Mouse (Mus musculus) MEL (cell line): ENCODE measurements at regions not wholly inside any gene's neighbourhood (a gene's known extent, or its start where the extent isn't known, plus 50 kb on each side); places are given as distances from the start of the nearest gene placed in this dataset.

Experiments used
- CTCF ChIP-seq, 3 experiments: IDR thresholded peaks in 2 of 3; conservative IDR thresholded peaks in 1 of 3; 2 replicates each; pipeline ENCODE4 v1.5.1; 2011 to 2012; ENCODE audit warnings: low read length in 3 of 3, low read depth in 2 of 3, mild to moderate bottlenecking in 2 of 3, improper control_type of control experiment in 1 of 3, inconsistent platforms in 1 of 3, mixed read lengths in 1 of 3, moderate library complexity in 1 of 3; ENCODE audit not compliant: control insufficient read depth in 1 of 3, insufficient read depth in 1 of 3, poor library complexity in 1 of 3, severe bottlenecking in 1 of 3
- E2F4 ChIP-seq: IDR thresholded peaks from 2 replicates; pipeline ENCODE4 v1.6.1; 2011; ENCODE audit warnings: low read depth, low read length, improper control_type of control experiment, borderline replicate concordance
- EP300 ChIP-seq, 2 experiments: IDR thresholded peaks; 2 replicates each; pipeline ENCODE4 v1.6.1; 2011; ENCODE audit warnings: improper control_type of control experiment in 2 of 2, low read length in 2 of 2, low read depth in 1 of 2, mild to moderate bottlenecking in 1 of 2
- GABPA ChIP-seq: IDR thresholded peaks from 2 replicates; pipeline ENCODE4 v1.6.1; 2012; ENCODE audit warnings: low read depth, mild to moderate bottlenecking, inconsistent platforms, low read length, improper control_type of control experiment, moderate library complexity
- MAFK ChIP-seq: IDR thresholded peaks from 2 replicates; pipeline ENCODE4 v1.6.1; 2011; ENCODE audit warnings: low read depth, mild to moderate bottlenecking, low read length, improper control_type of control experiment, borderline replicate concordance
- MAX ChIP-seq: IDR thresholded peaks from 2 replicates; pipeline ENCODE4 v1.6.1; 2011; ENCODE audit warnings: low read length, improper control_type of control experiment
- MAZ ChIP-seq: IDR thresholded peaks from 2 replicates; pipeline ENCODE4 v1.6.1; 2012; ENCODE audit warnings: low read depth, mild to moderate bottlenecking, inconsistent platforms, low read length, improper control_type of control experiment
- POLR2A ChIP-seq, 2 experiments: IDR thresholded peaks; 2 replicates each; pipeline ENCODE4 v1.6.1; 2011 to 2012; ENCODE audit warnings: low read length in 2 of 2, mild to moderate bottlenecking in 2 of 2, control low read depth in 1 of 2, improper control_type of control experiment in 1 of 2, low read depth in 1 of 2, moderate library complexity in 1 of 2; ENCODE audit not compliant: control insufficient read depth in 1 of 2, insufficient read depth in 1 of 2, poor library complexity in 1 of 2
- POLR2AphosphoS2 ChIP-seq: IDR thresholded peaks from 2 replicates; pipeline ENCODE4 v1.6.1; 2011; ENCODE audit warnings: low read length, improper control_type of control experiment
- POLR2AphosphoS5 ChIP-seq: IDR thresholded peaks from 2 replicates; pipeline ENCODE4 v1.6.1; 2012; ENCODE audit warnings: low read depth, borderline replicate concordance, mild to moderate bottlenecking, inconsistent platforms, low read length, moderate library complexity, mixed read lengths
- TAL1 ChIP-seq: IDR thresholded peaks from 2 replicates; pipeline ENCODE4 v1.6.1; 2012; ENCODE audit warnings: mild to moderate bottlenecking, inconsistent platforms, low read length, moderate library complexity, mixed read lengths
- TBP ChIP-seq: IDR thresholded peaks from 2 replicates; pipeline ENCODE4 v1.8.0; 2011; ENCODE audit warnings: low read depth, low read length, improper control_type of control experiment
- TCF12 ChIP-seq: IDR thresholded peaks from 2 replicates; pipeline ENCODE4 v1.6.1; 2014; ENCODE audit warnings: low read depth, mild to moderate bottlenecking, inconsistent platforms, low read length, improper control_type of control experiment, moderate library complexity

- TF ChIP-seq TBP (no peak), MAFK (no peak), E2F4 (no peak), CTCF (IDR thresholded peaks at IDR 0.05 in 2 of 3, conservative IDR thresholded peaks at IDR 0.05 in 1 of 3; ENCODE audit: control insufficient read depth in 1 of 3, insufficient read depth in 1 of 3, low read depth in 2 of 3, low read length in 3 of 3, poor library complexity in 1 of 3, severe bottlenecking in 1 of 3) (no peak), POLR2AphosphoS2 (no peak), TCF12 (no peak), MAZ (no peak), POLR2A (IDR thresholded peaks at IDR 0.05; ENCODE audit: control insufficient read depth in 1 of 2, insufficient read depth in 1 of 2, low read depth in 1 of 2, low read length in 2 of 2, poor library complexity in 1 of 2) (no peak), TAL1 (no peak), GABPA (no peak), POLR2AphosphoS5 (no peak), MAX (no peak), EP300 (IDR thresholded peaks at IDR 0.05; ENCODE audit: low read depth in 1 of 2, low read length in 2 of 2) (no peak)
These were observed 104.8 kb upstream of the Armc2 start for GRCm38 (mm10) chr10:42122768-42123635.
